Mouse (Mus musculus) liver, adult 2 months (tissue): ENCODE data around the gene Bnipl. TPM values are rescaled to one million over a fixed set of nuclear protein-coding genes. Genes with fewer than 3 reads are reported as not detected.

Source experiments
- DNase-seq: peaks from one replicate; pipeline ENCODE4 v3.0.0-alpha.2; 2011; ENCODE audit warnings: low read depth, low spot score; ENCODE audit errors: extremely low read depth
- H3K27ac ChIP-seq: fragments of 200-500 bp; replicated peaks from 2 replicates; pipeline ENCODE4 v1.5.1; 2012; ENCODE audit warnings: low read depth, mild to moderate bottlenecking, control low read depth, inconsistent platforms, low read length; ENCODE audit not compliant: insufficient read depth
- H3K27me3 ChIP-seq: fragments of 200-500 bp; 2 replicates; pipeline ENCODE4 v1.6.1; 2012; ENCODE audit warnings: mild to moderate bottlenecking, moderate library complexity, low read length, inconsistent platforms; ENCODE audit not compliant: control insufficient read depth, insufficient read depth
- H3K36me3 ChIP-seq: fragments of 200-500 bp; 2 replicates; pipeline ENCODE4 v1.6.1; 2012; ENCODE audit warnings: low read length, inconsistent platforms; ENCODE audit not compliant: control insufficient read depth, insufficient read depth
- H3K4me1 ChIP-seq: fragments of 200-500 bp; 2 replicates; pipeline ENCODE4 v1.6.1; 2011; ENCODE audit warnings: low read length; ENCODE audit not compliant: control insufficient read depth, insufficient read depth
- H3K4me3 ChIP-seq: fragments of 200-500 bp; 2 replicates; pipeline ENCODE4 v1.5.1; 2011; ENCODE audit warnings: low read depth, mild to moderate bottlenecking, control low read depth, low read length, moderate library complexity; ENCODE audit not compliant: insufficient read depth
- H3K79me2 ChIP-seq: fragments of 200-500 bp; 2 replicates; pipeline ENCODE4 v1.6.1; 2012; ENCODE audit warnings: inconsistent platforms, mild to moderate bottlenecking, low read length, moderate library complexity; ENCODE audit not compliant: control insufficient read depth, insufficient read depth
- H3K9ac ChIP-seq: fragments of 200-500 bp; 2 replicates; pipeline ENCODE4 v1.6.1; 2012; ENCODE audit warnings: low read depth, mild to moderate bottlenecking, control low read depth, inconsistent platforms, low read length
- CTCF ChIP-seq: fragments of 200-500 bp; IDR thresholded peaks from 2 replicates; pipeline ENCODE4 v1.5.1; 2011; ENCODE audit warnings: low read depth, low read length, control low read depth
- POLR2A ChIP-seq: fragments of 200-500 bp; IDR thresholded peaks from 2 replicates; pipeline ENCODE4 v1.6.1; 2011; ENCODE audit warnings: low read length, control low read depth; ENCODE audit not compliant: insufficient read depth; ENCODE audit errors: extremely low read depth
- WGBS: fragments of 180-500 bp; shearing (Covaris S2); methylation state at CpG from one replicate; pipeline ENCODE4 v1.1.7; 2018; 5-methylcytosine and 5-hydroxymethylcytosine counted together
- polyA plus RNA-seq: library from polyadenylated mRNA; depleted of rRNA; stranded (reverse); fragments of >200 nt; gene quantifications from 2 replicates; pipeline ENCODE4 v1.2.3, GENCODE M21; 2012
- total RNA-seq: library from RNA; depleted of rRNA; stranded (reverse); fragments of >200 nt; gene quantifications from 2 replicates; pipeline ENCODE4 v1.2.3, GENCODE M21; 2014

Gene Bnipl
- total and polyA plus RNA-seq, 2 experiments = 0.16 TPM; not detected in 1

- 6% methylated on average over 11 of the region's 11 CpGs for WGBS
- peaks cover 50% of the 10 kb centered on the region for H3K36me3 ChIP-seq
- no peak overlapping the region for H3K4me3 ChIP-seq
- H3K27me3 ChIP-seq = no peaks in the 10 kb centered on the region
- no peak overlapping the region for H3K9ac ChIP-seq
- peak overlapping the region; percentile 67 for H3K27ac ChIP-seq
- TF ChIP-seq CTCF (no peak), POLR2A (no peak)
- peaks cover 51% of the 10 kb centered on the region for H3K4me1 ChIP-seq
- H3K79me2 ChIP-seq = no peaks in the 10 kb centered on the region
- DNase-seq = peak; percentile 90
Measured at GRCm38 (mm10) chr3:95293537-95293936, 42.5 kb upstream of the Bnipl start.

DNA sequence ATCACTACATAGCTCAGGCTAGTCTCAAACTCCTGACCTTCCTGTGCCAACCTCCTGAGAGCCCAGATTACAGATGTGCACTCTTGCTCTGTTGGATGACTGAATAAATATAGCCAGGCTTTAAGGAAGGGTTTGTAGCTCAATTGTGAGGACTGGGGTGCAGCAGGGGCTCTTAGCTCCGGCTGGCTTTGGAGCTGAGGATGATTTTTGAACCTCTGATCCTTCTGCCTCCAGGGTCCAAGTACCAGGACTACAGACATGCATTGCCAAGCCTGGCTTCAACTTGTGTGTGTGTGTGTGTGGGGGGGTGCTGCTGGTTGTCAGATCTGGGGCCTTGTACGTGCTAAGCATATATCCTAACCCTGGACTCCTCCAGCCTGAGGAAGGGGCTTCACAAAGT lies 41.9 kb upstream of the Bnipl start:
- H3K27me3 ChIP-seq = no peaks in the 10 kb centered on the region
- peak overlapping the region; percentile 67 for H3K27ac ChIP-seq
- TF ChIP-seq CTCF (no peak), POLR2A (no peak)
- DNase-seq = peak; percentile 57
- H3K4me1 ChIP-seq = peaks cover 50% of the 10 kb centered on the region
- 43% methylated on average over 2 of the region's 2 CpGs for WGBS
- no peak overlapping the region for H3K4me3 ChIP-seq
- H3K36me3 ChIP-seq = peaks cover 56% of the 10 kb centered on the region
- peak overlapping the region; percentile 11; the same call in 1 of the 2 replicates for H3K9ac ChIP-seq
- H3K79me2 ChIP-seq = no peaks in the 10 kb centered on the region

- 0 out of 2 replicates have a peak overlapping the region, but pooled peaks have one; percentile 1 for H3K9ac ChIP-seq
- 49% methylated on average over 4 of the region's 4 CpGs for WGBS
- no peak for DNase-seq
- peaks cover 45% of the 10 kb centered on the region for H3K4me1 ChIP-seq
- TF ChIP-seq CTCF = no peak
- TF ChIP-seq POLR2A = no peak
- H3K27ac ChIP-seq = no peak overlapping the region
- peaks cover 60% of the 10 kb centered on the region for H3K36me3 ChIP-seq
- H3K27me3 ChIP-seq = no peaks in the 10 kb centered on the region
- peaks cover 7% of the 10 kb centered on the region; the same call in 1 of the 2 replicates for H3K79me2 ChIP-seq
- no peak overlapping the region for H3K4me3 ChIP-seq
Measured at GRCm38 (mm10) chr3:95291041-95291440, 40.0 kb upstream of the Bnipl start.

GRCm38 (mm10) chr3:95290156-95290555 lies 39.2 kb upstream of the Bnipl start:
- no peak overlapping the region for H3K4me3 ChIP-seq
- TF ChIP-seq CTCF = no peak
- no peak for TF ChIP-seq POLR2A
- WGBS = 61% methylated on average over 6 of the region's 6 CpGs
- no peak for DNase-seq
- H3K4me1 ChIP-seq = peaks cover 44% of the 10 kb centered on the region
- H3K36me3 ChIP-seq = peaks cover 60% of the 10 kb centered on the region
- no peak overlapping the region for H3K27ac ChIP-seq
- H3K27me3 ChIP-seq = no peaks in the 10 kb centered on the region
- H3K79me2 ChIP-seq = peaks cover 7% of the 10 kb centered on the region; the same call in 1 of the 2 replicates
- no peak overlapping the region for H3K9ac ChIP-seq

- Histone ChIP-seq H3K9ac (no peak overlapping the region), H3K4me1 (peaks cover 45% of the 10 kb centered on the region), H3K4me3 (no peak overlapping the region), H3K27me3 (no peaks in the 10 kb centered on the region), H3K27ac (no peak overlapping the region), H3K79me2 (peaks cover 11% of the 10 kb centered on the region; the same call in 1 of the 2 replicates), H3K36me3 (peaks cover 55% of the 10 kb centered on the region)
- DNase-seq = no peak
- TF ChIP-seq CTCF = no peak
- no peak for TF ChIP-seq POLR2A
- WGBS = 84% methylated on average over 4 of the region's 4 CpGs
Measured at GRCm38 (mm10) chr3:95289419-95289818, 38.4 kb upstream of the Bnipl start.

GRCm38 (mm10) chr3:95287541-95287940 lies 36.5 kb upstream of the Bnipl start:
- Histone ChIP-seq H3K27me3 (no peaks in the 10 kb centered on the region), H3K27ac (no peak overlapping the region), H3K36me3 (peaks cover 45% of the 10 kb centered on the region), H3K9ac (no peak overlapping the region), H3K4me1 (peaks cover 32% of the 10 kb centered on the region), H3K79me2 (peaks cover 20% of the 10 kb centered on the region; the same call in 1 of the 2 replicates), H3K4me3 (no peak overlapping the region)
- no peak for TF ChIP-seq POLR2A
- TF ChIP-seq CTCF = no peak
- WGBS = 81% methylated on average over 3 of the region's 3 CpGs
- DNase-seq = no peak
